Mouse (Mus musculus) lung, postnatal 0 days (tissue): ENCODE data around the gene Angptl1.

ENCODE experiments used
- CTCF ChIP-seq: IDR thresholded peaks from 2 replicates; pipeline ENCODE4 v1.5.1; 2016; ENCODE audit warnings: antibody characterized with exemption, mild to moderate bottlenecking
- EP300 ChIP-seq: IDR thresholded peaks from 2 replicates; pipeline ENCODE4 v1.6.1; 2016; ENCODE audit warnings: antibody characterized with exemption, mild to moderate bottlenecking, control low read depth

DNA sequence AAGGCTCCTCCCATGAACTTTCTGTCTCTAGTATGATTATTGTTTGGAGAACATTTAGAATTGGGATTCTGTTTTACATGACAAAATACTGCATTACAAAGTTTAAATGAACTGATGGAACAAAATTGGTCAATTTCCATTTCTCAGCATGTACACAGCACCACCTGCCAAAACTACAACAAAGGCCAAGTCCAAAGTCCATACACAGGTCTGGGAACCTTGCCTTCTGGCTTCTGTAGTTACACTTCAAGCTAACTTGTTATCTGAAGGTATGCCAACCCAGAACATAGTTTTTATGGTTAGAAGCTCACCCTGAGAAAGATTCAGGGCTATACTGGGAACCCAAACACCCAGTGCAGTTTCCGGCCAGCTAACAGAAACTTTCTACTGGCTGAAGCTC lies 19.1 kb upstream of the Angptl1 start:
- no peak for TF ChIP-seq EP300
- TF ChIP-seq CTCF, result no peak
